Mouse (Mus musculus) myocyte (in vitro differentiated cells): ENCODE measurements at regions not wholly inside any gene's neighbourhood (a gene's known extent, or its start where the extent isn't known, plus 50 kb on each side); places are given as distances from the start of the nearest gene placed in this dataset.

Experiments used
- CEBPB ChIP-seq: IDR thresholded peaks from 2 replicates; pipeline ENCODE4 v1.6.1; 2011; ENCODE audit warnings: mild to moderate bottlenecking, moderate library complexity; ENCODE audit not compliant: poor library complexity, insufficient read depth, severe bottlenecking
- E2F4 ChIP-seq: IDR thresholded peaks from one replicate; pipeline ENCODE4 v1.6.1; 2011; ENCODE audit warnings: mild to moderate bottlenecking, control low read depth, moderate library complexity; ENCODE audit not compliant: insufficient read depth
- MYOD1 ChIP-seq, 3 experiments: IDR thresholded peaks; one replicate each; pipeline ENCODE4 v1.6.1; 2011; ENCODE audit warnings: control low read depth in 2 of 3, low read depth in 2 of 3, mild to moderate bottlenecking in 2 of 3, moderate library complexity in 1 of 3; ENCODE audit not compliant: insufficient read length in 2 of 3, control insufficient read depth in 1 of 3
- MYOG ChIP-seq, 3 experiments: IDR thresholded peaks; one replicate each; pipeline ENCODE4 v1.6.1; 2011; ENCODE audit warnings: control low read depth in 2 of 3, low read depth in 2 of 3, mild to moderate bottlenecking in 2 of 3; ENCODE audit not compliant: insufficient read length in 2 of 3, control insufficient read depth in 1 of 3, insufficient read depth in 1 of 3
- POLR2A ChIP-seq: IDR thresholded peaks from one replicate; pipeline ENCODE4 v1.6.1; 2011; ENCODE audit warnings: low read depth, mild to moderate bottlenecking, control low read depth, moderate library complexity; ENCODE audit not compliant: insufficient read length
- TCF12 ChIP-seq: IDR thresholded peaks from one replicate; pipeline ENCODE4 v1.6.1; 2011; ENCODE audit warnings: mild to moderate bottlenecking, control low read depth; ENCODE audit not compliant: poor library complexity, insufficient read depth, severe bottlenecking

- no peak for TF ChIP-seq POLR2A
- no peak for TF ChIP-seq MYOD1 (IDR thresholded peaks at IDR 0.05; ENCODE audit: control insufficient read depth in 1 of 3, insufficient read length in 2 of 3, low read depth in 2 of 3)
- no peak for TF ChIP-seq TCF12
- TF ChIP-seq CEBPB, result no peak
- no peak for TF ChIP-seq E2F4
- TF ChIP-seq MYOG (IDR thresholded peaks at IDR 0.05; ENCODE audit: control insufficient read depth in 1 of 3, insufficient read depth in 1 of 3, insufficient read length in 2 of 3, low read depth in 2 of 3), result no peak
Observed at GRCm38 (mm10) chr13:14898495-14898894, 268.5 kb downstream of the AW209491 start.
